Mouse (Mus musculus): ENCODE data around the gene Lnx2. TPM values are rescaled to one million over a fixed set of nuclear protein-coding genes. Genes with fewer than 3 reads are reported as not detected.

Gene Lnx2
- 12.8 and 14.3 TPM in 2 replicates for polyA plus RNA-seq (2015; fragmentation: Nextera tagmentation; extraction: Ambion mirVana)

DNA sequence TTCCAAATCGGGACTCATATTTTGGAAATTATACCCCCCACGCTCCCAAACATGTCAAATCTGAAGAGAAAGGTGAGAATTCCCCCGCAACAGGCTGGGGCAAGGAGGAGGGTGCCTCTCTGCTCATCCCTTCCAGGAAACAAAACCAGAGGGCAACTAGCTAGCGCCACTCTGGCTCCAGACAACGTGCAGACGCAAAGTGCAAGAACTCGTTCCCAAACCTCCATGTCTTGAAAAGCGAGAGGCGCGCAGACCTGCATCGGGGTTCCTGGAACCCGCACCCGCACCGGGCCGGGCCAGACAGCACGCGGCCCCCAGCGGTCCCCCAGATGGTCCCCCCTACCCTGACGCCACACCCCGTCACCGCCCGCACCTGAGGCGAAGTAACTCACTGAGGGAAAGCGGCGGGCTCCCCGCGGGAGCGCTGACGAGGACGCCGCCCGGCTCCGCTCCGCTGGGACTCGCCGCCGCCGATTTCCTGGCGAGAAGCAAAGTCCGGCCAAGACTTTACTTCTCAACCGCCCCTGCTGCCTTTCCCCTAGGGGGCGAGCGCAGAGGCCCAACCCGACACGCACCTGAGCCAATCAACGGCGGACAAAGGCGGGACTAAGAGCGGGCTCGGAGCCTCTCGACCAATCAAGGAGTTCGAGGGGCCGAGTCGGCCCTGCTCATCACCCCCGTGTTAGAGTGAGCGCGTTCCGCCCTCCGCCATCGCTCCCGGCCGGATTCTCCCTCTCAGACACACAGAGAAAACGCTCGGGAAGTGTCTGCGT, at the start of gene Lnx2:
TSS of gene Lnx2 (minus strand) at position 561 of the 773 bp plus-strand sequence.
- Histone ChIP-seq H3K9me3 (ENCODE audit: control insufficient read depth, low read length) (no peaks in the 10 kb centered on the region), H3K9ac (replicated peaks; ENCODE audit: low read depth, low read length) (peak within 1 kb of the TSS; percentile 77), H3K4me1 (replicated peaks; ENCODE audit: control insufficient read depth, insufficient read depth, low read length) (peaks cover 18% of the 10 kb centered on the region), H3K27ac (ENCODE audit: low read length) (peak within 1 kb of the TSS; percentile 83), H3K4me3 (replicated peaks; ENCODE audit: low read length) (peak within 1 kb of the TSS; percentile 81), H3K36me3 (ENCODE audit: control insufficient read depth, insufficient read depth) (no peaks in the 10 kb centered on the region), H3K4me2 (ENCODE audit: low read length) (peak within 1 kb of the TSS; percentile 72), H3K27me3 (replicated peaks; ENCODE audit: control insufficient read depth, insufficient read depth, low read length) (no peaks in the 10 kb centered on the region)
- peak; percentile 99 for ATAC-seq
- under 1% methylated on average over 65 of the region's 65 CpGs for WGBS

DNA sequence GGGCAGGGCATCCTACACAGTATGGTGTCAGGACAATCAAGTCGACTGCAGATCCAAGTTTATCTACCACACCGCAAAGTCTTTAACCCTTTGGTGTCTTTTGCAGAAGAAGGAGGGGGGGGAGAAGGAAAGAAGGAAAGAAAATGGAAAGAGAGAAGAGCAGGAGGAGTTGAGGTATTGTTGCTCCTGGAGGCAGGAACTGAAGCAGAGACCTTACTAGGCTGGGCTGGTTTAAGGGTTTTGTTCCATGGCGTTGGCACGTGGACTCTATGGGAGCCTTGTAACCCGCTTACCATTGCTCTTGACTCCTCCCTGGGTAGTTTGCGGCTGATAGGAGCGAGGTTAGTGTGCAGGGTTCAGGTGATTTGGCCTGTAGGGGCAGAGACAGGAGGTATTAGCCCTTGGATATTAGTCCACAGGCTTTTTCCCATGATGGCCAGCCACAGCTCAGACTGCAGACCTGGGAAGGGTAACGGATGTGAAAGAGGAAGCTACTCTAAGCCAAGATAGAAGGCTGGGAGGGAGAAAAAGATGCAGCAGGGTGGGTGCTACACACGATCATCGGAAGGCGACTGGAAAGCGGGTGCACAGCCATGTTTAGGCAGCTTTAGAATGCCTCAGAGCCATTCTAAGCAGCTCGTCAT, 49.3 kb upstream of the Lnx2 start:
- Histone ChIP-seq H3K9ac (replicated peaks; ENCODE audit: low read depth, low read length) (no peak overlapping the region), H3K4me1 (replicated peaks; ENCODE audit: control insufficient read depth, insufficient read depth, low read length) (no peaks in the 10 kb centered on the region), H3K4me2 (ENCODE audit: low read length) (no peak overlapping the region), H3K27me3 (replicated peaks; ENCODE audit: control insufficient read depth, insufficient read depth, low read length) (no peaks in the 10 kb centered on the region), H3K4me3 (replicated peaks; ENCODE audit: low read length) (no peak overlapping the region), H3K36me3 (ENCODE audit: control insufficient read depth, insufficient read depth) (no peaks in the 10 kb centered on the region), H3K9me3 (ENCODE audit: control insufficient read depth, low read length) (peaks cover 7% of the 10 kb centered on the region; the same call in 1 of the 2 replicates), H3K27ac (ENCODE audit: low read length) (no peak overlapping the region)
- ATAC-seq, result no peak
- WGBS, result 92% methylated on average over 13 of the region's 13 CpGs

DNA sequence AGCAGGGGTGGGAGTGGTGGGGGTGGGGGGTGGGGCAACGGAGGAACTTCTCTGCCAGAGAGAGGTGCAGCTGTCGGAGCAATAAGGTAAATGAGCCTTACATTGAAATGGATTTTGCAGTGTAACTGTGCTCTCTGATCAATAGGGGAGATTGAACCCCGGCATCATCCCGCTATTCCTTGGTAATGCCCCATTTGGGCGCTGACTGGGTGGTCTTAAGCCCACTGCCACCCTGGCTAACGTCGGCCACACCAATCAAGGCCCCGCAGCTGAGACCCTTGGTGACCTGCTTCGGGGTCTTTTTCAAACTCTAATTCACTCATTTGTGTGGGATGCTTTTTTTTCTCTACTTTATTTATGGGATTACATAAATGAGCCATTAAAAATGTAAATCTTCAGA, 48.4 kb upstream of the Lnx2 start:
- 47% methylated on average over 9 of the region's 9 CpGs for WGBS
- ATAC-seq, result no peak

DNA sequence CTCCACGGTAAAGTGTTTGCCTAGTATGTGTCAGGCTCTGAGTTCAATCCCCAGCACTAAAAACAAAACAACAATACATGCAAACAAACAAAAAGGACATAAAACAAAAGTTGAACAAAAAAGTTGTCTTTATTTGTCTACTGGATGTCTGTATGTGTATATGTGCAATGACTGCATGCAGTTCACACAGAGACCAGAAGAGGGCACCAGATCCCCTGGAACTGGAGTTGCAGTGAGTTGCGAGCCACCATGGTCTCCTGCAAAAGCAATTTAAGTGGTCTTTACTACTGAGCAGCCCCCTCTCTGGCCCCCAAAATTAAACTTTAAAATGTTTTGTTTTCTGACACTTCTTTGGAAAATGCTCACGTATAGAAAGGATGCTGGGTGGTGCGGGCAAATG, 44.8 kb upstream of the Lnx2 start:
- Histone ChIP-seq H3K36me3 (ENCODE audit: control insufficient read depth, insufficient read depth) (no peaks in the 10 kb centered on the region), H3K9me3 (ENCODE audit: control insufficient read depth, low read length) (peaks cover 2% of the 10 kb centered on the region; the same call in 1 of the 2 replicates), H3K27me3 (replicated peaks; ENCODE audit: control insufficient read depth, insufficient read depth, low read length) (no peaks in the 10 kb centered on the region), H3K4me1 (replicated peaks; ENCODE audit: control insufficient read depth, insufficient read depth, low read length) (no peaks in the 10 kb centered on the region), H3K9ac (replicated peaks; ENCODE audit: low read depth, low read length) (no peak overlapping the region), H3K27ac (ENCODE audit: low read length) (no peak overlapping the region), H3K4me2 (ENCODE audit: low read length) (no peak overlapping the region), H3K4me3 (replicated peaks; ENCODE audit: low read length) (no peak overlapping the region)
- WGBS, result 87% methylated on average over 4 of the region's 4 CpGs
- ATAC-seq, result no peak

More for the DNA sequence above, 48.4 kb upstream of the Lnx2 start:
- H3K9me3 ChIP-seq (ENCODE audit: control insufficient read depth, low read length), result peaks cover 7% of the 10 kb centered on the region; the same call in 1 of the 2 replicates
- H3K4me1 ChIP-seq (replicated peaks; ENCODE audit: control insufficient read depth, insufficient read depth, low read length), result no peaks in the 10 kb centered on the region
- H3K27me3 ChIP-seq (replicated peaks; ENCODE audit: control insufficient read depth, insufficient read depth, low read length), result no peaks in the 10 kb centered on the region
- H3K9ac ChIP-seq (replicated peaks; ENCODE audit: low read depth, low read length), result no peak overlapping the region
- H3K36me3 ChIP-seq (ENCODE audit: control insufficient read depth, insufficient read depth), result no peaks in the 10 kb centered on the region
- H3K27ac ChIP-seq (ENCODE audit: low read length), result no peak overlapping the region
- no peak overlapping the region for H3K4me3 ChIP-seq (replicated peaks; ENCODE audit: low read length)
- no peak overlapping the region for H3K4me2 ChIP-seq (ENCODE audit: low read length)

DNA sequence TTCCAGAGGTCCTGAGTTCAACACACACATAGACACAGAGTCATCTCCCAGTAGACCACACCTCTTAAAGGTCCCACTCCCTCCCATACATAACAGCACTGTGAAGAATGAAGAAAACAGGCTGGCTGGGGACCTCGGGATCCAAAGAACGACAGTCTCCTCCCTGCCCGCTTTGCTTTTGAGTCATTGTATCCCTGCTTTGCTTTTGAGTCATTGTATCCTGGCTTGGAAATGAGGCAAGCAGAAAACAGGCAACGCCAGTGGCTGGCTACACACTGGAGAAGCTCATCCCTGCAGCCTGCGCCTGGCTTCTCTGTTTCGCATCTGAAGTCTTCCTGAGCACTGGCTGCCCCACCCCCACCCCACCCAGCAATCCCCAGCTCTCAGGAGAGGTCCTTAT, 40.6 kb upstream of the Lnx2 start:
- no peak overlapping the region for H3K9ac ChIP-seq (replicated peaks; ENCODE audit: low read depth, low read length)
- H3K4me1 ChIP-seq (replicated peaks; ENCODE audit: control insufficient read depth, insufficient read depth, low read length), result no peaks in the 10 kb centered on the region
- H3K27me3 ChIP-seq (replicated peaks; ENCODE audit: control insufficient read depth, insufficient read depth, low read length), result no peaks in the 10 kb centered on the region
- H3K9me3 ChIP-seq (ENCODE audit: control insufficient read depth, low read length), result peaks cover 5% of the 10 kb centered on the region; the same call in 1 of the 2 replicates
- no peak overlapping the region for H3K27ac ChIP-seq (ENCODE audit: low read length)
- H3K4me2 ChIP-seq (ENCODE audit: low read length), result no peak overlapping the region
- no peak for ATAC-seq
- WGBS, result 18% methylated on average over 6 of the region's 6 CpGs
- peaks cover 4% of the 10 kb centered on the region for H3K36me3 ChIP-seq (ENCODE audit: control insufficient read depth, insufficient read depth)
- H3K4me3 ChIP-seq (replicated peaks; ENCODE audit: low read length), result no peak overlapping the region

DNA sequence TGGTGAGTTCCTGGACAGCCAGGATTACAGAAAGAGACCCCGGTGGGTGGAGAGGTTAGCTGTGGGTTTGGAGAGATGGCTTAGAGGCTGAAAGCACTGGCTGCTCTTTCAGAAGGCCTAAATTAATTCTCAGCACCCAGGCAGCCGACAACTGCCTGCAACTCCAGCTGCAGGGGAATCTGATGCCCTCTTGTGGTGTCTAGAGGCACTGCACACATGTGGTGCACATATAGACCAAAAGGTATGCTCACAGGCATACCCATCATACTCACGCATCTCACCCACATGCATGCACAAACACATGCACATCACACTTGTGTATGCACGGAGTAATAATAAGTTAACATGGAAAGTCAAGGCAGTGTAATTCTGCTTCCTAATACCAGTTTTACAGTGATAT, 39.2 kb upstream of the Lnx2 start:
- Histone ChIP-seq H3K9me3 (ENCODE audit: control insufficient read depth, low read length) (peaks cover 3% of the 10 kb centered on the region; the same call in 1 of the 2 replicates), H3K4me3 (replicated peaks; ENCODE audit: low read length) (no peak overlapping the region), H3K27ac (ENCODE audit: low read length) (no peak overlapping the region), H3K4me2 (ENCODE audit: low read length) (no peak overlapping the region), H3K36me3 (ENCODE audit: control insufficient read depth, insufficient read depth) (peaks cover 8% of the 10 kb centered on the region), H3K27me3 (replicated peaks; ENCODE audit: control insufficient read depth, insufficient read depth, low read length) (no peaks in the 10 kb centered on the region), H3K4me1 (replicated peaks; ENCODE audit: control insufficient read depth, insufficient read depth, low read length) (no peaks in the 10 kb centered on the region), H3K9ac (replicated peaks; ENCODE audit: low read depth, low read length) (no peak overlapping the region)
- ATAC-seq, result no peak
- 95% methylated on average over 4 of the region's 4 CpGs for WGBS

DNA sequence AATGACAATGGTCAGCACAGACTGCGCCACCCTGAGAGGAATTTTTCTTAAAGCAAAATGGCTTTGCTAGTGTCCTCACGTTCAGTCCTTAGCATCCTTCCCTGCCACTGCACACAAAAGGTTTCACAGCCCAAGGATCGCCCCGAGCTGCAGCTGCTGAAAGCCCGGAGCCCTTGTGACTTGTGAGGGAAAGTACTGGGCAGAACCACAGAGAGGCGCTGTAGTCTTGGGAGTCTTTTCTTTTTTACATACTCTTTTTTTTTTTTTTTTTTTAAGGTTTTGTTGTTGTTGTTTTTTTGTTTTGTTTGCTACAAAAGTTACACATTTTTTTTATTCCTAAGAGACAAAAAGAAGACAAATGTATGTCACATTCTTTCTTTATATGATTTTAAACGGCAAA, 38.4 kb upstream of the Lnx2 start:
- H3K9me3 ChIP-seq (ENCODE audit: control insufficient read depth, low read length), result peaks cover 3% of the 10 kb centered on the region; the same call in 1 of the 2 replicates
- no peak overlapping the region for H3K9ac ChIP-seq (replicated peaks; ENCODE audit: low read depth, low read length)
- H3K27ac ChIP-seq (ENCODE audit: low read length), result no peak overlapping the region
- H3K36me3 ChIP-seq (ENCODE audit: control insufficient read depth, insufficient read depth), result peaks cover 8% of the 10 kb centered on the region
- H3K4me2 ChIP-seq (ENCODE audit: low read length), result no peak overlapping the region
- no peaks in the 10 kb centered on the region for H3K4me1 ChIP-seq (replicated peaks; ENCODE audit: control insufficient read depth, insufficient read depth, low read length)
- H3K27me3 ChIP-seq (replicated peaks; ENCODE audit: control insufficient read depth, insufficient read depth, low read length), result no peaks in the 10 kb centered on the region
- H3K4me3 ChIP-seq (replicated peaks; ENCODE audit: low read length), result no peak overlapping the region
- 73% methylated on average over 7 of the region's 7 CpGs for WGBS
- ATAC-seq, result no peak

DNA sequence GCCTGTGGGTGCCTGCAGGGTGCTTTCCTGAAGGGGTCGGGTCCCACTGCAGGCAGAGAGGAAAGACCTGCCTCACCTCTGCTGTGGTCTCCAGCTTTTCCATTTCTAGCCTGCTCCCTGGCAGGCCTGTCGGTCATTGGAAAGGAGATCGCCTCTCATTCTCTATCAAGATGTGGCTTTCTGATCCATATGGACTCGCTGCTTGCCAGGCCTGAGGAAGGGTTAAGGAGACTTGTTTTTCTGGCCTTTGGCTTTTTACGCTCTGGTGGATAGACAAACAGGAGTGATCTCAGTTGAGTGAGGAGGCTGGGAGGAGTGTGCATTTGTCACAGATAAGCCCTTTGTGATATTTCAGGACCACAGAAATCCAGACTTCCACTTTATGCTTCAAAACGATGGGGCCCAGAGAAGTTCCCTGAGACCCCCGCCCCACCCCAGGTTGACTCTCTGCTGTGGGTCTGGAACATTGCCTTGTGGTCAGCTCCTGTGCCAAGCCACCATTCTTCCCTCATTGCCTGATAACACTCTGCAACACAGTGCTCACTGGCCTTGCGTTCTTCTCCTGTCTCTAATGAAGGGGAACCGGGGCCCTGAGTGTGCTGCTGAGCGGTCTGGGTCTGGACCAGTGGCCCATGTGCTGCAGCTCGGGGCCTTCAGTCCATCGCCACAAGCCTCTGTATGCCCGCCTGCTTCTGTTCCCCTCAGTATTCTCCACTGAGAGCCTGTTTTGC, 32.6 kb upstream of the Lnx2 start:
- 93% methylated on average over 13 of the region's 13 CpGs for WGBS

DNA sequence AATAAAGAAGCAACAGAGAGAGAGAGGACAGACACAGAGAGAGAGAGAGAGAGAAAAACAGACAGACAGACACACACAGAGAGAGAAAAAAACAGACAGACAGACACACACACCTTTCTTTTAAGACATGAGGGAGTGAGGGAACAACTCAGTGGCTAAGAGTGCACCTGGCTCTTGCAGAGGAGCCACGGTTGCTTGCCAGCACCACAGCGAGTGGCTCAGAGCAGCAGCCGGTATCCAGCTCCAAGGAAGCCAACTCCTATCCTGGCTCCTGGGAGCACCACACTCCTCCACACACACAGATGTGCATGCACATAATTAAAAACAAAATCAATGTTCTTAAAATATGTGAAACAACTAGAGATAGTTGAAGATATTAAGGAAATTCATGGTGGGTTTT, 30.9 kb upstream of the Lnx2 start:
- no peak overlapping the region for H3K4me2 ChIP-seq (ENCODE audit: low read length)

More for the DNA sequence above, 32.6 kb upstream of the Lnx2 start:
- H3K4me3 ChIP-seq (replicated peaks; ENCODE audit: low read length), result no peak overlapping the region
- no peak for ATAC-seq
- H3K27me3 ChIP-seq (replicated peaks; ENCODE audit: control insufficient read depth, insufficient read depth, low read length), result no peaks in the 10 kb centered on the region
- no peak overlapping the region for H3K27ac ChIP-seq (ENCODE audit: low read length)
- H3K4me1 ChIP-seq (replicated peaks; ENCODE audit: control insufficient read depth, insufficient read depth, low read length), result no peaks in the 10 kb centered on the region
- H3K9ac ChIP-seq (replicated peaks; ENCODE audit: low read depth, low read length), result no peak overlapping the region
- H3K36me3 ChIP-seq (ENCODE audit: control insufficient read depth, insufficient read depth), result peaks cover 8% of the 10 kb centered on the region
- no peak overlapping the region for H3K4me2 ChIP-seq (ENCODE audit: low read length)
- no peaks in the 10 kb centered on the region for H3K9me3 ChIP-seq (ENCODE audit: control insufficient read depth, low read length)

More for the DNA sequence above, 30.9 kb upstream of the Lnx2 start:
- ATAC-seq, result no peak
- 78% methylated on average over 3 of the region's 3 CpGs for WGBS
- no peaks in the 10 kb centered on the region for H3K4me1 ChIP-seq (replicated peaks; ENCODE audit: control insufficient read depth, insufficient read depth, low read length)
- H3K27ac ChIP-seq (ENCODE audit: low read length), result no peak overlapping the region
- no peak overlapping the region for H3K9ac ChIP-seq (replicated peaks; ENCODE audit: low read depth, low read length)
- H3K4me3 ChIP-seq (replicated peaks; ENCODE audit: low read length), result no peak overlapping the region
- H3K36me3 ChIP-seq (ENCODE audit: control insufficient read depth, insufficient read depth), result peaks cover 4% of the 10 kb centered on the region; the same call in 1 of the 2 replicates
- no peaks in the 10 kb centered on the region for H3K27me3 ChIP-seq (replicated peaks; ENCODE audit: control insufficient read depth, insufficient read depth, low read length)
- no peaks in the 10 kb centered on the region for H3K9me3 ChIP-seq (ENCODE audit: control insufficient read depth, low read length)
